Mouse (Mus musculus) sigmoid colon, adult 10 weeks (tissue): Measurements from ENCODE around the gene Sh2b1. TPM values are rescaled to one million over a fixed set of nuclear protein-coding genes. Genes with fewer than 3 reads are reported as not detected.

ENCODE experiments used
- polyA plus RNA-seq: library from polyadenylated mRNA; stranded (reverse); fragments of 350-450 nt; fragmentation: Illumina TruSeq; extraction: RNeasy Lipid Tissue Mini Kit (QIAGEN cat#74804); gene quantifications from one replicate; pipeline ENCODE4 v1.2.3, GENCODE M21; 2014; ENCODE audit warnings: low read depth, low replicate concordance

Gene Sh2b1
- polyA plus RNA-seq, result 0.91 TPM

GRCm38 (mm10) chr7:126474993-126475581 is at the start of gene Sh2b1:
Sh2b1 (minus strand) TSS chr7:126475424.

GRCm38 (mm10) chr7:126503273-126503878 is 28.2 kb upstream of the Sh2b1 start, which contains the start of gene Atxn2l:
Atxn2l (minus strand) TSS chr7:126503437.

GRCm38 (mm10) chr7:126487052-126487483 is 11.8 kb upstream of the Sh2b1 start, which contains the start of gene Tufm:
Tufm (plus strand) TSS chr7:126487361.

GRCm38 (mm10) chr7:126463004-126463403 is 12.2 kb downstream of the Sh2b1 start, which contains the start of gene Atp2a1:
Atp2a1 (minus strand) TSS chr7:126463108.

GRCm38 (mm10) chr7:126428631-126429502 is 46.4 kb downstream of the Sh2b1 start, which contains the start of gene Rabep2:
Rabep2 (plus strand) TSS chr7:126428759.

Other genes starting within 250 kb of the Sh2b1 start
- gene Sbk1, start 202.8 kb downstream of the Sh2b1 start, polyA plus RNA-seq, result 2.3 TPM
- 0.38 TPM for gene Lat, start 105.9 kb downstream of the Sh2b1 start, polyA plus RNA-seq
- 1.8 TPM for gene Spns1, start 98.0 kb downstream of the Sh2b1 start, polyA plus RNA-seq
- gene Nfatc2ip, start 78.7 kb downstream of the Sh2b1 start, polyA plus RNA-seq, result 9.4 TPM
- gene Cd19, start 60.5 kb downstream of the Sh2b1 start, polyA plus RNA-seq, result 5.6 TPM
- gene Rabep2, start 46.7 kb downstream of the Sh2b1 start, polyA plus RNA-seq, result 0.63 TPM
- not detected for gene Atp2a1, start 12.3 kb downstream of the Sh2b1 start, polyA plus RNA-seq
- gene Tufm, start 11.9 kb upstream of the Sh2b1 start, polyA plus RNA-seq, result 4.8 TPM
- 42.0 TPM for gene Atxn2l, start 28.0 kb upstream of the Sh2b1 start, polyA plus RNA-seq
- 225 TPM for gene Eif3c, start 91.0 kb upstream of the Sh2b1 start, polyA plus RNA-seq
- gene Apobr, start 109.5 kb upstream of the Sh2b1 start, polyA plus RNA-seq, result 0.22 TPM
- gene Cln3, start 110.4 kb upstream of the Sh2b1 start, polyA plus RNA-seq, result 4.5 TPM
- gene Il27, start 119.5 kb upstream of the Sh2b1 start, polyA plus RNA-seq, result not detected
- gene Nupr1, start 155.4 kb upstream of the Sh2b1 start, polyA plus RNA-seq, result 62.1 TPM
- gene Sgf29, start 173.9 kb upstream of the Sh2b1 start, polyA plus RNA-seq, result 3.5 TPM
- gene Sult1a1, start 201.0 kb upstream of the Sh2b1 start, polyA plus RNA-seq, result 841 TPM
- 0.41 TPM for gene Bola2, start 220.0 kb upstream of the Sh2b1 start, polyA plus RNA-seq
- 3.5 TPM for gene Slx1b, start 220.4 kb upstream of the Sh2b1 start, polyA plus RNA-seq
- gene Coro1a, start 232.4 kb upstream of the Sh2b1 start, polyA plus RNA-seq, result 4.6 TPM